Mouse (Mus musculus) liver, adult 2 months (tissue): ENCODE data around the gene Gpr68. TPM values are rescaled to one million over a fixed set of nuclear protein-coding genes. Genes with fewer than 3 reads are reported as not detected.

Source experiments
- DNase-seq: peaks from one replicate; pipeline ENCODE4 v3.0.0-alpha.2; 2011; ENCODE audit warnings: low read depth, low spot score; ENCODE audit errors: extremely low read depth
- H3K27ac ChIP-seq: fragments of 200-500 bp; replicated peaks from 2 replicates; pipeline ENCODE4 v1.5.1; 2012; ENCODE audit warnings: low read depth, mild to moderate bottlenecking, control low read depth, inconsistent platforms, low read length; ENCODE audit not compliant: insufficient read depth
- H3K27me3 ChIP-seq: fragments of 200-500 bp; 2 replicates; pipeline ENCODE4 v1.6.1; 2012; ENCODE audit warnings: mild to moderate bottlenecking, moderate library complexity, low read length, inconsistent platforms; ENCODE audit not compliant: control insufficient read depth, insufficient read depth
- H3K36me3 ChIP-seq: fragments of 200-500 bp; 2 replicates; pipeline ENCODE4 v1.6.1; 2012; ENCODE audit warnings: low read length, inconsistent platforms; ENCODE audit not compliant: control insufficient read depth, insufficient read depth
- H3K4me1 ChIP-seq: fragments of 200-500 bp; 2 replicates; pipeline ENCODE4 v1.6.1; 2011; ENCODE audit warnings: low read length; ENCODE audit not compliant: control insufficient read depth, insufficient read depth
- H3K4me3 ChIP-seq: fragments of 200-500 bp; 2 replicates; pipeline ENCODE4 v1.5.1; 2011; ENCODE audit warnings: low read depth, mild to moderate bottlenecking, control low read depth, low read length, moderate library complexity; ENCODE audit not compliant: insufficient read depth
- H3K79me2 ChIP-seq: fragments of 200-500 bp; 2 replicates; pipeline ENCODE4 v1.6.1; 2012; ENCODE audit warnings: inconsistent platforms, mild to moderate bottlenecking, low read length, moderate library complexity; ENCODE audit not compliant: control insufficient read depth, insufficient read depth
- H3K9ac ChIP-seq: fragments of 200-500 bp; 2 replicates; pipeline ENCODE4 v1.6.1; 2012; ENCODE audit warnings: low read depth, mild to moderate bottlenecking, control low read depth, inconsistent platforms, low read length
- CTCF ChIP-seq: fragments of 200-500 bp; IDR thresholded peaks from 2 replicates; pipeline ENCODE4 v1.5.1; 2011; ENCODE audit warnings: low read depth, low read length, control low read depth
- POLR2A ChIP-seq: fragments of 200-500 bp; IDR thresholded peaks from 2 replicates; pipeline ENCODE4 v1.6.1; 2011; ENCODE audit warnings: low read length, control low read depth; ENCODE audit not compliant: insufficient read depth; ENCODE audit errors: extremely low read depth
- WGBS: fragments of 180-500 bp; shearing (Covaris S2); methylation state at CpG from one replicate; pipeline ENCODE4 v1.1.7; 2018; 5-methylcytosine and 5-hydroxymethylcytosine counted together
- polyA plus RNA-seq: library from polyadenylated mRNA; depleted of rRNA; stranded (reverse); fragments of >200 nt; gene quantifications from 2 replicates; pipeline ENCODE4 v1.2.3, GENCODE M21; 2012
- total RNA-seq: library from RNA; depleted of rRNA; stranded (reverse); fragments of >200 nt; gene quantifications from 2 replicates; pipeline ENCODE4 v1.2.3, GENCODE M21; 2014

Gene Gpr68
- total and polyA plus RNA-seq, 2 experiments: 0.09 to 0.28 TPM

DNA sequence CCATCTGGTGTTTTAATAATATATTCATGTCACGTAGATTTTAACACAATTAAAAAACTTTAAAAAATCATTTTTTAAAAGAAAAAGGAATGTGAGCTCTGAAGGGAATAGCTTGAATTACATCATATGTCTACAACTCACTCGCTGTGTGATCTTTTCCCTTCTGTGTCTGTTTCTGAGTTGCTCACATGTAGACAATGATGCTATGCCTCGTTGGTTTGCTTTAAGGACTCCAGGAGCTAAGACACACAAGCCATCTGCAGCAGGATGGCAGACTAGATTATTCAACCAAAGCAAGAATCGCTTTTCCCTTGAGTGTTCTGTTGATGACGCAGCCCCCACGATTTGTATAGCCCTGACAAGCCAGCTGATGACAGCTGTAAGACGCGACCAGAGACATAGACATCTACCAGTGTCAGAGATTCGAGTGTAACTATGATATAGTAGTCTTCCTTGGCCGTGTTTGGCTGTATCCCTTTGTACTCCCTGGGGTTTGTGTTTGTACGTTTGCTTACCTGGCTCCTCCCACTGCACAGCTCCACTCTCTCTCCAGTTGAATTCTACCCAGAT is 42.4 kb downstream of the Gpr68 start:
- 77% methylated on average over 11 of the region's 11 CpGs for WGBS
- Histone ChIP-seq H3K36me3 (peaks cover 29% of the 10 kb centered on the region; the same call in 1 of the 2 replicates), H3K9ac (no peak overlapping the region), H3K4me3 (no peak overlapping the region), H3K27ac (no peak overlapping the region), H3K79me2 (no peaks in the 10 kb centered on the region), H3K27me3 (no peaks in the 10 kb centered on the region), H3K4me1 (peaks cover 6% of the 10 kb centered on the region)
- TF ChIP-seq POLR2A: no peak
- TF ChIP-seq CTCF: no peak
- no peak for DNase-seq

GRCm38 (mm10) chr12:100865072-100865471 is 42.9 kb downstream of the Gpr68 start:
- Histone ChIP-seq H3K4me3 (no peak overlapping the region), H3K27me3 (no peaks in the 10 kb centered on the region), H3K9ac (no peak overlapping the region), H3K4me1 (peaks cover 6% of the 10 kb centered on the region), H3K79me2 (no peaks in the 10 kb centered on the region), H3K27ac (no peak overlapping the region), H3K36me3 (peaks cover 29% of the 10 kb centered on the region; the same call in 1 of the 2 replicates)
- TF ChIP-seq CTCF: no peak
- TF ChIP-seq POLR2A: no peak
- no peak for DNase-seq

DNA sequence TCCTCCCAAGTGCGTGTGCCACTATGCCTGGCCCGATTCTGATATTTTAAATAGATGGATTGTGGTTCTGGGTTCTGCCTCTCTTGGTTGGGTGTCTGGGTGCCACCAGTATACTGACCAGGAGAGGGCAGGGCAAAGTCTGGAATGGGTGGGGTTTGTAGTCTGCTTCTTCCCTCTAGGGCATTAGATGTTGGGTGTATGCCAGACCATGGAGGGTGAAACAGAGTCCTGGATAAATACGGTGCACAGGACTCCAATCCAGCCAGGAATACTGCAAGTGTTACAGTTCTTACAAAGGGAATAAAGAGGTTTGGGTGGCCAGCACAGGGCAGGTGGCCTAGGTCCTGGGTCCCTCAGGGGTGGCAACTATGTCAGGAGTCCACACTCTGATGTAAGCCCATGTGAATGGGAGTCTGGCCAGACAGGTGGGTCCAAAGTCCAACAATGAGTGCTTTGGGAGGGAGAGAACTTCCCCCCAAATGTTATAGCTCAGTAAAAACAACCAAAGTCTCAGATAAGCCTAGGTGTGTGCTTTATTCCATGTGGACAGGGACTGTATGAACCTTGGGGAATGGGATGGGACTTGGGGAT is 45.0 kb downstream of the Gpr68 start:
- 48% methylated on average over 3 of the region's 3 CpGs for WGBS
- no peak overlapping the region for H3K9ac ChIP-seq
- H3K36me3 ChIP-seq: peaks cover 22% of the 10 kb centered on the region; the same call in 1 of the 2 replicates
- no peak overlapping the region for H3K4me3 ChIP-seq
- no peaks in the 10 kb centered on the region for H3K79me2 ChIP-seq
- H3K27ac ChIP-seq: no peak overlapping the region
- H3K4me1 ChIP-seq: peaks cover 6% of the 10 kb centered on the region
- H3K27me3 ChIP-seq: no peaks in the 10 kb centered on the region
- peak; percentile 74 for DNase-seq
- TF ChIP-seq CTCF (no peak), POLR2A (no peak)

DNA sequence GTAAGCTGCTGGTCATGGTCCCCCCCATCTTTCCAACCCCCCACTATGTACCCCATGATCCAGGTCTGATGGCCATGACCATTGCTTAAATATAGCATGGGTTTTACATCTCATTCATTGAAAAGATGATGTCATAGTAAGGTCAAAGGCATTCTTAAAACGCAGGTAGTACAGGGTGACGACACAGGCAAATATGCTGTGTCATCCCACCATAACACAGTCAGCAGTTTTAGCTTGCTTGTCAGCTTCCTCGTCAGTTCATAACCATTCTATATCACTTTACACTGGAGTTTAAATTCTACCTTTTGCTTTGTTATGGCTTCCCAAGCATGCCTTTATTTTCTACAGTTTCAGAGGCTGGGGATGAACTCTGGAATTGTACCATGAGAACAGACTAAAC is 45.7 kb downstream of the Gpr68 start:
- H3K27ac ChIP-seq: no peak overlapping the region
- H3K4me3 ChIP-seq: no peak overlapping the region
- TF ChIP-seq CTCF: no peak
- TF ChIP-seq POLR2A: no peak
- H3K27me3 ChIP-seq: no peaks in the 10 kb centered on the region
- WGBS: 31% methylated on average over 3 of the region's 3 CpGs
- H3K79me2 ChIP-seq: no peaks in the 10 kb centered on the region
- peaks cover 6% of the 10 kb centered on the region for H3K4me1 ChIP-seq
- peaks cover 15% of the 10 kb centered on the region; the same call in 1 of the 2 replicates for H3K36me3 ChIP-seq
- no peak overlapping the region for H3K9ac ChIP-seq
- peak; percentile 15 for DNase-seq

- no peak overlapping the region for H3K4me3 ChIP-seq
- no peak for TF ChIP-seq CTCF
- TF ChIP-seq POLR2A: no peak
- no peak overlapping the region for H3K27ac ChIP-seq
- H3K4me1 ChIP-seq: peaks cover 3% of the 10 kb centered on the region; the same call in 1 of the 2 replicates
- no peaks in the 10 kb centered on the region for H3K79me2 ChIP-seq
- WGBS: 89% methylated on average over 7 of the region's 7 CpGs
- peaks cover 26% of the 10 kb centered on the region; the same call in 1 of the 2 replicates for H3K36me3 ChIP-seq
- H3K27me3 ChIP-seq: no peaks in the 10 kb centered on the region
- no peak overlapping the region for H3K9ac ChIP-seq
- DNase-seq: no peak
These were observed 50.2 kb downstream of the Gpr68 start for GRCm38 (mm10) chr12:100857791-100858190.

- Histone ChIP-seq H3K79me2 (no peaks in the 10 kb centered on the region), H3K9ac (no peak overlapping the region), H3K36me3 (peaks cover 26% of the 10 kb centered on the region; the same call in 1 of the 2 replicates), H3K27ac (no peak overlapping the region), H3K4me3 (no peak overlapping the region), H3K4me1 (no peaks in the 10 kb centered on the region), H3K27me3 (no peaks in the 10 kb centered on the region)
- no peak for TF ChIP-seq CTCF
- TF ChIP-seq POLR2A: no peak
- 84% methylated on average over 2 of the region's 2 CpGs for WGBS
- no peak for DNase-seq
These were observed 51.7 kb downstream of the Gpr68 start for GRCm38 (mm10) chr12:100856337-100856736.
